Mouse (Mus musculus): ENCODE measurements around the gene Mgst3.

Mgst3 gene

GRCm38 (mm10) chr1:167387310-167387709, 6.3 kb downstream of the Mgst3 start:
- DNase-seq, result no peak

GRCm38 (mm10) chr1:167386466-167386865, 7.2 kb downstream of the Mgst3 start:
- DNase-seq, result no peak

GRCm38 (mm10) chr1:167385636-167386035, 8.0 kb downstream of the Mgst3 start:
- DNase-seq, result no peak

GRCm38 (mm10) chr1:167385211-167385610, 8.4 kb downstream of the Mgst3 start:
- DNase-seq, result no peak

- no peak for DNase-seq
Measured at GRCm38 (mm10) chr1:167384156-167384555, 9.5 kb downstream of the Mgst3 start.

GRCm38 (mm10) chr1:167383178-167383577, 10.5 kb downstream of the Mgst3 start:
- DNase-seq, result no peak

GRCm38 (mm10) chr1:167382763-167383162, 10.9 kb downstream of the Mgst3 start:
- no peak for DNase-seq

- DNase-seq, result no peak
Measured at GRCm38 (mm10) chr1:167382316-167382715, 11.3 kb downstream of the Mgst3 start.

- DNase-seq, result no peak
Measured at GRCm38 (mm10) chr1:167381050-167382015, 12.3 kb downstream of the Mgst3 start.

GRCm38 (mm10) chr1:167380223-167380622, 13.4 kb downstream of the Mgst3 start:
- DNase-seq, result no peak

GRCm38 (mm10) chr1:167379751-167380150, 13.9 kb downstream of the Mgst3 start:
- no peak for DNase-seq

GRCm38 (mm10) chr1:167378019-167378418, 15.6 kb downstream of the Mgst3 start:
- no peak for DNase-seq

- DNase-seq, result no peak
Measured at GRCm38 (mm10) chr1:167374942-167375341, 18.7 kb downstream of the Mgst3 start.

GRCm38 (mm10) chr1:167374003-167374784, 19.4 kb downstream of the Mgst3 start:
- DNase-seq, result peak; percentile 74

GRCm38 (mm10) chr1:167372739-167373138, 20.9 kb downstream of the Mgst3 start:
- no peak for DNase-seq

GRCm38 (mm10) chr1:167369905-167370304, 23.7 kb downstream of the Mgst3 start:
- peak; percentile 90 for DNase-seq

GRCm38 (mm10) chr1:167368513-167368912, 25.1 kb downstream of the Mgst3 start:
- DNase-seq, result no peak

- DNase-seq, result no peak
Measured at GRCm38 (mm10) chr1:167368018-167368417, 25.6 kb downstream of the Mgst3 start.

GRCm38 (mm10) chr1:167366621-167367020, 27.0 kb downstream of the Mgst3 start:
- DNase-seq, result no peak

- no peak for DNase-seq
Measured at GRCm38 (mm10) chr1:167365808-167366207, 27.8 kb downstream of the Mgst3 start.

- no peak for DNase-seq
Measured at GRCm38 (mm10) chr1:167363322-167363721, 30.3 kb downstream of the Mgst3 start.

- DNase-seq, result no peak
Measured at GRCm38 (mm10) chr1:167362819-167363218, 30.8 kb downstream of the Mgst3 start.

GRCm38 (mm10) chr1:167360268-167360667, 33.4 kb downstream of the Mgst3 start:
- no peak for DNase-seq

- DNase-seq, result no peak
Measured at GRCm38 (mm10) chr1:167358731-167359130, 34.9 kb downstream of the Mgst3 start.
